Mouse (Mus musculus): ENCODE measurements around the gene Rgl1.

GRCm38 (mm10) chr1:152531498-152531897 lies 234.7 kb downstream of the Rgl1 start:
- TF ChIP-seq CTCF (IDR thresholded peaks at IDR 0.05) (peak; percentile 57), EP300 (IDR thresholded peaks at IDR 0.05) (no peak)
